Mouse (Mus musculus) c-Kit-positive CD71-positive TER-119-negative erythroid progenitor cells, embryonic 14.5 days (primary cell): ENCODE results near the gene Cyth2.
A peak's percentile ranks its signal among the peaks of the same experiment; 100 is the strongest.

Experiments used
- DNase-seq: peaks from one replicate; pipeline ENCODE4 v3.0.0-alpha.2; 2013; ENCODE audit warnings: low read depth

Gene Cyth2

DNA sequence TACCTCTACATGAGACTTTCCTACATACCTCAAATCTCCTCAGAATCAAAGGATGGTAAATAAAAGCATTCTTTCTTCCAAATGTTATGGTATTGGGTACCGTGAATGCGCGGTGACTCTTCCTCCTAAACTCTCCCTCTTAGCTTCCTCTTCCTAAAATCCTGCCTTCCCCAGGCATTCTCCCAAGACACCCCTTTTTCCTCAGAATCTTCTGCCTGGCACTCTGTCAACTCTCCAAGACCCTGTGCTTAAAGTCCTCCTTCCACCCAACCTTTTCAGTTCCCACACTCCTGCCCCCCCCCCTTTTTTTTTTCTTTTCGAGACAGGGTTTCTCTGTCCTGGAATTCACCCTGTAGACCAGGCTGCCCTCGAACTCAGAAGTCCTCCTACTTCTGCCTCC is 460 bp upstream of the Cyth2 start:
- no peak for DNase-seq

GRCm38 (mm10) chr7:45812921-45813320 is 1.5 kb downstream of the Cyth2 start:
- DNase-seq = no peak

DNA sequence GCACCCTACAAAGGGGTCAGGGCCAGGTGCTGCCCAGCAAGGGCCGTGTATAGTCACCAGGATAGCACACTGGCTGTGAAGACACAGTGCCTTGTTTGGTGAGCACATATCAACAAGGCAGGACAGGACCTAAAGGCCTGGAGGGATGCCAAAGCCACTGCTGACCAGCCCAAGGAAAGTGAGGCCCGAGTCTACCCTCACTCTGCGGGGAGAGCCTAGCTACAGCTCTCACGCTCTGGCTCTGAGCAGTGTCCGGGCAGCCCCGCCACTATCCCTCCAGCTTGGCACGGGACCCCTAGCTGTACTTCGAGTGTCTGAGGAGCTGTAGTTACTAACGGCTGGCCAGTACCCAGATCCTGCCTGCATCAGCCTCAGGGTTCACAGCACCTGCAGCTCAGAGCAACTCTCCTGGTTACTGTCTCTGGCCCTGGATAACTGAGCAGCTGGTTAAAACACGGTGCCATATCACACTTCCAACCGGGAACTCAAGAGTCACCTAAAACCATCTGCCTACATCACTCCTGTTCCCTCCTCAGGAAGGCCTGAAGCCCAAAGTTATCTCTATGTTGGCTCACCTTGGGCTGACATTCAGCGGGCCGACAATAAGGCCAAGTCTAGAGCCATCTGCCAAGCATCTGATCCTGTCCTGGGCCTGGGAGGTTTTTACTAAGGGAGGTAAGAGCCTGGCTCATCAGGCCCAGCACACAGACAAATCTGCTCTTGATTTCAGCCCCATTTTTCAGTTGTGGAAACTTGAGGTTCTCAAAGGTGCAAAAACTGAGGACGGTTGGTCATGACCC is 4.9 kb downstream of the Cyth2 start:
- DNase-seq = no peak

DNA sequence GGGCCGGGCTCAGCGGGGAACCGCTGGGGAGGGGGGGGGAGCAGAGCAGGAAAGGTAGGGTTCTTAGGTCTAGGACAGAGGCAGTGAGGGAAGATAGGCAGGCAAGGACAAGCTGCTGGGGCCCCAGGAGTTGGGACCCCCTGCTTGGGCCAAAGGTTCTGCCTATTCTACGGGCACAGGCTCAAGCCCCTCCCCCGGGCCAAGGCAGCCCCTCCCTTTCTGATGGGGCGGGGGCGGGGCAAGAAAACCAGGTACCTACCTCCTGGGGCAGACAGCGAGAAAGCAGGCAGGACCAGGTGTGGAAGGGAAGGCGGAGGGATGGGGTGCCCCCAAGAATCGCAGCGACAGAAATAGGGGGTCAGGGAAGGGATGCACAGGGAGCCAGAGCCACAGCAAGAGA is 5.9 kb downstream of the Cyth2 start:
- no peak for DNase-seq

- DNase-seq = no peak
Observed at GRCm38 (mm10) chr7:45805941-45806340, 8.4 kb downstream of the Cyth2 start.

GRCm38 (mm10) chr7:45802551-45802950 is 11.8 kb downstream of the Cyth2 start:
- no peak for DNase-seq

DNA sequence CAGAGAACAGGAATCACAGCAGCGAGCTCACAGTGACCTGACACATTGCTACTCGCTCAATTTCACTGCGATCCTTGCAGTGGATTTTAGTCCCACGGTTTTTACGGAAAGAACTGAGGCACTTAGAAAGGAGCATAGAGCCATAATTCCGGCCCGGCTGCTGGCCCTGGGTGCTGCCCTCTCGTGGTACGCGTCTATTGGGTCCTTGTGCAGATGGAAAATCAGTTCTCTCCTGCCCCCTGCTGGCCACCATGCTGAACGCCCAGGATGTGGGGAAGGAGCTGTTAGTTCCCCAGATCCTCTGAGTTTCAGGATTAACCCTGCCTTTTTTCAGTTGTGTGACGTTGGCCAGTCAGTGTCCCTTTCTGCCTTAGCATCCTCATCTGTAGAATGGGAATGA is 13.0 kb downstream of the Cyth2 start:
- peak; percentile 85 for DNase-seq

- DNase-seq = peak; percentile 62
Observed at GRCm38 (mm10) chr7:45800546-45801204, 13.7 kb downstream of the Cyth2 start.

DNA sequence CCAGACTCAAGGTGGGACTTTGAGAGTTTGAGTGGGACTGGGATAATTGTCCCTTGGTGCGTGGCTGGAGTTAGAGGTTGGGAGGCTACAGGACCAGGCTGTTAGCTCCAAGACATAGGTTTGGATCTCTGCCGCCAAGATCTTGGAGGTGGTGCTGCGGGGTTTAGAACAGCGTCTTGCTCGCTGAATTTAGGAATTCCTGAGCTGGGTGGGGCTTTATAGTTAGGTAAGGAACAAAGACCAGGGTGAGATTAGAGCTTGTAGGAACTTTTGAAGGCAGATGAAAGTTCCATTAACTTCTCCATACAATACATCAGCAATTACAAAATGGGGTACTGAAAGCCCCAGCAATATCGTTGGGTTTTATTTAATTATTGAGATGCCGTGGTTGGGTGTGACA is 14.4 kb downstream of the Cyth2 start:
- DNase-seq = no peak

DNA sequence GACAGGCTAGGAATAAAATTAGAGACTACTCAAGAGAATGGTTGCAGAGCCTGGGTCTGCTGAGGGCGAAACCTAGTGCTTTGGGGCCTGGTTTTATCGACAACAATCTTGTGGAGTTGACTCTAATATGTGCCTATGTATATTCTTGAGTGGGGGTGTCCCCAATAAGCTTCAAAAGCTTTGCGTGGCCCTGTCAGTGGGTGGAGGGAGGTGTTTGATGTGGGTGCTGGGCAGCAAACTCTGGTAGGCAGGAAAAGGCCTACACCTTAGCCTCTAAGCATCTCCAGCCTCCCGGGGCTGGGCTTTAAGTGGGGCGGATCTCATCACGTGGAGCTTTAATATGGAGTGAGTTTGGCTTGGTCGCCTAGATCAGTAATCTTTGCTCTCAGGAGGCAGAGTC is 15.4 kb downstream of the Cyth2 start:
- DNase-seq = no peak

DNA sequence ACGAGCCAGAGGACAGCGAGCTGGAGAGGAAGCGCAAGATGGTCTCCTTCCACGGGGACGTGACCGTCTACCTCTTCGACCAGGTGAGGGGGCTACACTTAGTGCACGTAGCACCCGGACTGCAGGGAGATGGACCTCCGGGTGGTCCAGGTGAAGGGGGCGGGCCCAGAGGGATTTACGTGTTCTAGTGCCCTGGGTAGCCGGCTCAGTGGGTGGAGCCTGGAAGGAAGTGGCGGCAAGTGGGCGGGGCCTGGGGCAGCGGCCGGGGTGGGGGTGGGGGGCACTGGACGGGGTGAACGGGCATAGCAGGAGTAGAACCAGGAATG is 15.9 kb downstream of the Cyth2 start:
- no peak for DNase-seq

DNA sequence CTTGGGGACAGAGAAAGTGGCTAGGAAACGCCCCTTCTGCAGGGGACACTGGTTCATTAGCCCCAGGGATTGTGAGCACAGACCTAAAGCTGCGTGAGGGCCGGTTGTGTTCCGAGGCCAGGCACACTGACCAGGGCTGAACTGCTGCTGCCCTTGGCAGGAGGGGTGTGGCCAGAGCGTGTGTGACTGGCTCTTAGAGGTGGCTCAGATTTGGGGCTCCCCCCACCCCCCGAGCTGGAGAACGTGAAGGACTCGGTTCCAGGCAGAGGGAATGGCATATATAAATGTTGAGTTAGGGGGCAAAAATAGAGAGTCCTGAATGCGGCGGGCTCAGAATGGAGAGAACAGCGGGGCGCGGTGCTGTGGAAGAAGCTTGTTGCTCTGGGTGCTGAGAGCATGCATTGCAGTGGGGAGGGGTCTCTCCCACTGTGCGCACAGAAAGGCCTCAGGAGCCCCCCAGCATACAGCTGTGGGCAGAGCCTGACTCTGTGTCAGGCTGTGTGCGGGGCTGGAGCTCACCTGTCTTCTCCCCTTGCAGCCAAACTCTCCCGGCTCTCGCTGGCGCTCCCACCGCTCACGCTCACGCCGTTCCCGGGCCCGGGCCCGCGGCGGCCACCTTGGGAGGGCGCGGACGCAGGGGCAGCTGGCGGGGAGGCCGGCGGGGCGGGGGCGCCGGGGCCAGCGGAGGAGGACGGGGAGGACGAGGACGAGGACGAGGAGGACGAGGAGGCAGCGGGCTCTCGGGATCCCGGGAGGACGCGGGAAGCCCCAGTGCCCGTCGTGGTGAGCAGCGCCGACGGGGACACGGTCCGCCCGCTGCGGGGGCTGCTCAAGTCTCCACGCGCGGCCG is 16.5 kb downstream of the Cyth2 start:
- no peak for DNase-seq

GRCm38 (mm10) chr7:45796950-45797349 is 17.4 kb downstream of the Cyth2 start:
- DNase-seq = peak; percentile 71

DNA sequence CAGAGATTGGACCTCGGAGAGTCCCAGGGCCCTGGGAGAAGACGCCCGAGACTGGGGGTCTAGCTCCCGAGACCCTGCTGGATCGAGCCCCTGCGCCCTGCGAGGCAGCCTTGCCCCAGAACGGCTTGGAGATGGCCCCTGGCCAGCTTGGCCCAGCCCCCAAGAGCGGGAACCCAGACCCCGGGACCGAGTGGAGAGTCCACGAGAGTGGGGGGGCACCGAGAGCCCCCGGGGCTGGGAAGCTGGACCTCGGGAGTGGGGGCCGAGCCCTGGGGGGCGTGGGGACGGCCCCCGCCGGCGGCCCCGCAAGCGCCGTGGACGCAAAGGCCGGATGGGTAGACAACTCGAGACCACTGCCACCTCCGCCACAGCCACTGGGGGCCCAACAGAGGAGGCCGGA is 19.4 kb downstream of the Cyth2 start:
- DNase-seq = no peak

DNA sequence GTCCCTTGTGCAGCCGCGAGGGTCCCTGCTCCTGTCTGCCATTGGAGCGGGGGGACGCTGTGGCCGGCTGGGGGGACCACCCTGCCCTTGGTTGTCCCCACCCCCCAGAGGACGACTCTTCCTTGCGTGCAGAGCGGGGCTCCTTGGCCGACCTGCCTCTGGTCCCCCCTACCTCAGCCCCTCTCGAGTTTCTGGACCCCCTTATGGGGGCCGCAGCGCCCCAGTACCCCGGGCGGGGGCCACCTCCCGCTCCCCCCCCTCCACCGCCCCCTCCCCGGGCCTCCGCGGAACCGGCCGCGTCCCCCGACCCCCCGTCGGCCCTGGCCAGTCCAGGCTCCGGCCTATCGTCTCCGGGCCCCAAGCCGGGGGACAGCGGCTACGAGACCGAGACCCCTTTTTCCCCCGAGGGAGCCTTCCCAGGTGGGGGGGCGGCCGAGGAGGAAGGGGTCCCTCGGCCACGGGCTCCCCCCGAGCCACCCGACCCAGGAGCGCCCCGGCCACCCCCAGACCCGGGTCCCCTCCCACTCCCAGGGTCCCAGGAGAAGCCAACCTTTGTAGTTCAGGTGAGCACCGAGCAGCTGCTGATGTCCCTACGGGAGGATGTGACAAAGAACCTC is 20.3 kb downstream of the Cyth2 start:
- DNase-seq = no peak

GRCm38 (mm10) chr7:45793240-45793639 is 21.1 kb downstream of the Cyth2 start:
- no peak for DNase-seq

DNA sequence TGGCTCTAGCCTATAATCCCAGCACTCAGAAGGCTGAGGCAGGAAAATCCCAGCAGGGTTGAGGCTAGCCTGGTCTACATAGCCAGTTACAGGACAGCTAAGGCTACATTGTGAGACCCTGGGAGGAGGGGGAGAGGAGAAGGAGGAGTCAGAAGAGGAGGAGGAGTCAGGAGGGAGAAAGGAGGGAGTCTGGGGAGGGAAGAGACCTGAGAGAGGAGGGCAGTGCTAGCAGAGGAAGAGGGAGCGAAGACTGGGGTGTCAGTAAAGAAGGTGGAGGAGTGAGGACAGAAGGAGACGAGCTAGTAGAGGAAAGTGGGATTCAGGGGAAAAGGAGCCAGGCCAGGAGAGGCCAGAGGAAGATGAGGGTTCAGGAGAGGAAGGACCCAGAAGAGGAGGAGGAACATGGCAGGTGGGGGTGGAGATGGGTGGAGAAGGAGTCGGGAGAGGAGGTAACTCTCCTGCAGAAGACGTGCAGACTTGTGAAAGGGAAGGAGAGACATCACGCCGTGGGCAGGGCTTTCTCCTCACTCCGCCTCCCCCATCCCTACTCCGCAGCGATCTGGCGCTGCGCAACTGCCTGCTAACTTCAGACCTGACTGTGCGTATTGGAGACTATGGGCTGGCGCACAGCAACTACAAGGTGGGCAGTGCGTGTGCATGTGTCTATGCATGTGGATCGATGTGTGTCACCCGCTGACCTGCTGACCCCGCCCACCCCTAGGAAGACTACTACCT is 22.5 kb downstream of the Cyth2 start:
- DNase-seq = no peak

- no peak for DNase-seq
Observed at GRCm38 (mm10) chr7:45790721-45791120, 23.7 kb downstream of the Cyth2 start.

DNA sequence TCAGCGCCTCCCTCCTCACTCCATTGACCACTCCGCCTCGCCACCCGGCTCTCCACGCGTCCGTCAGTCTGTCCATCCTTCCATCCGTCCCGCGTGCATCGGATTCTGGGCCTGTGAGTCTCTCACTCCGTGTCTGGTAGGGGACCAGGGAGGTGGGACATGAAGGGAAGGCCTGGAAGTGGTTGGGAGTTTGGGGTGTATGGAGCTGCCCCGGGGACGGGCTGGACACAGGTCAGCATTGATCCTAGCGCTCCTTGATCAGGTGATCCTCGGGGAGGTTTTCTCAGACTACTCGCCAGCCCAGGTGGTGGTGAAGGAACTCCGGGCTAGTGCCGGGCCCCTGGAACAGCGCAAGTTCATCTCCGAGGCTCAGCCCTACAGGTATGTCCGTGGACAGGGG is 26.7 kb downstream of the Cyth2 start:
- no peak for DNase-seq

GRCm38 (mm10) chr7:45786661-45787413 is 27.5 kb downstream of the Cyth2 start:
- DNase-seq = no peak

DNA sequence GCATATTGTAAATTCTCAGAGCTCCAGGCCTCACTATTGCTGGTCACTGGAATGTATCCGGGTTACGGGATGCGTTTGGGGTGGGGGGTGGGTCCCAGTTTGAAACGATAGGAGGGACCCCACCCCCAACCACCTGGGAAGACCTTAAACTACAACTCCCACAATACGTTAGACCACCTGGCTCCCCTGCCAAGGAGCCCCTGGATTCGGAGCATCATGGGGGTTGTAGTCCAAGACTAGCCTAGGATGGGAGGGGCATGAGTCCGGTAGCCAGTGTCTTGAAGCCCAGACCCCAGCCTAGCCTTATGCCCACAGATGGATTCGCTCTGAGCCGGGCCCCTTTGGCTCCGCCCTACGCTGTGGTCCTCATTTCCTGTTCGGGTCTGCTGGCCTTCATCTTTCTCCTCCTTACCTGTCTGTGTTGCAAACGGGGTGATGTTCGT is 28.2 kb downstream of the Cyth2 start:
- DNase-seq = no peak
